Mouse (Mus musculus): ENCODE measurements around the gene Elk3. TPM values are rescaled to one million over a fixed set of nuclear protein-coding genes. Genes with fewer than 3 reads are reported as not detected.
"Not testable (repeated sequence)": the region's sequence is repeated elsewhere in the genome, so short reads cannot be mapped to it uniquely, and the experiment has no call there.

Elk3 gene
- total RNA-seq (2021): 10 to 100 TPM; 41.9 to 46.7 TPM
- long read RNA-seq, experiment 1, full-length matches to known transcripts: 31 of 41 reads
- long read RNA-seq, experiment 1, partial matches to known transcripts: 7 of 41 reads
- long read RNA-seq, experiment 1, other reads (novel, unspliced or antisense): 3 of 41 reads
- long read RNA-seq, experiment 2, full-length matches to known transcripts: 23 of 28 reads
- long read RNA-seq, experiment 2, partial matches to known transcripts: 5 of 28 reads
- long read RNA-seq, experiment 2, other reads (novel, unspliced or antisense): 0 of 28 reads

DNA sequence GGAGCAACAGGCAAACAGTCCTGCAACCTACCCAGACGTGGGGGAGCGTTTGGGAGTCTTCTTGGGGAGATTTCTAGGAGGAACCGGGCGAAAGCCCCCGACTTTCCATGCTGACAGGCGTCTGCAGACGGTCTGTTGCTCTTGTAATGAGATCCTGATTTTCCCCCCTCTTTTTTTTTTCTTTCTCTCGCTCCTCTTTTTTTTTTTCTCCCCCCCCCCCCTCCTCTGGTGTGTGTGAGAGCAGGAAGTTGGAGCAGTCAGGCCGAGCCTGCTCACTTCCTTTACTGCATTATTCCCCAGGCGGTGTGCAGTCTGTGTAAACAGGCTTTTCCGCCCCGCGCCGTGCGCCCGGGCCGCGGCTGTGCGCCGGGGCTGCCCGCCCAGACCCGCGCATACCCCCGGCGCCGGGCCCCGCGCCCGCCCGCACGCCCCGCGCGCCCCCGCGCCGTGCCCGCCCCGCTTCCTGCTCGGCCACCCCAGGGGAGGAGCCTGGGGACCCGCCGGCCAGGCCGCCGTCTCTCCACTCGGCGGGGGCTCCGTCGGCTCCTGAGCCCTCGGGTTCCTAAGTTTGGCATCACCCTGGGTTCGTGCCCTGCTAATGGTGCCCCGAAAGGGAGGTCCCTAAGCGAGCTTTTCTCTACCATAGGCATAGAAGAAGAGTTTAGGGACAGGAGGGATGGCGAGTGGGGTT, at the start of gene Elk3:
Elk3 (minus strand) TSS at position 415 of the 691 bp plus-strand sequence.
- DNase-seq: peak; percentile 58

DNA sequence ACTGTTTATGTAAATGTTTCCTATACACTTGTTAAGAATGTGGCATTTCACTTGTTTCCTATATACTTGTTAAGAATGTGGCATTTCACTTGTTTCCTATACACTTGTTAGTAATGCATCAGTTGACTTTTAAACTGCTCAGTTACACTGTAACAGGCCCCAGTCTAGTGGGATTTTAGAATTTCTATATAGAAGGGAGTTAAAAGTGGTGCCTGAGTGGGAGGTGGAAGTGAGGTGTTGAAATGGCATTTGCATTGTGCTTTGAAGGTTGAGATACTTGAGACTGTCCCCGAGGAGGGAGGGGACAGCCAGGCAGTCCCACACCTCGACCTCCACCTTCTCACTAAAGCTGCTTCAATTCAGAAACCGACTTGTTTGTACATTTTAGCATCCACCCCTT, 49.7 kb upstream of the Elk3 start:
- DNase-seq: no peak

DNA sequence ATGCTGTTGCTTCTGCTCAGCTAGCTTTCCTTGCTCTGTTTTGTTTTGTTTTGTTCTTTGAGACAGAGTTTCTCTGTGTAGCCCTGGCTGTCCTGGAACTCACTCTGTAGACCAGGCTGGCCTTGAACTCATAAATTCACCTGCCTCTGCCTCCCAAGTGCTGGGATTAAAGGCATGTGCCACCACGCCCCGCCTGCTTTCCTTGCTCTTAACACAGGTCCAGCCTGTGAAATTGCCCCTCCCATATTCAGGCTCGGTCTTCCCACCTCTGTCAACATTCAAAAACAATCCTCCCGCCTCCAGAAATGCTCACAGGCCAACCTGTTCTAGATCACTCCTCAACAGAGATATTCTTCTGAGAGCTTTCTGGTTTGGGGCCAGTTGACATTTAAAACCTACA, 49.3 kb upstream of the Elk3 start:
- not testable (repeated sequence) for DNase-seq

DNA sequence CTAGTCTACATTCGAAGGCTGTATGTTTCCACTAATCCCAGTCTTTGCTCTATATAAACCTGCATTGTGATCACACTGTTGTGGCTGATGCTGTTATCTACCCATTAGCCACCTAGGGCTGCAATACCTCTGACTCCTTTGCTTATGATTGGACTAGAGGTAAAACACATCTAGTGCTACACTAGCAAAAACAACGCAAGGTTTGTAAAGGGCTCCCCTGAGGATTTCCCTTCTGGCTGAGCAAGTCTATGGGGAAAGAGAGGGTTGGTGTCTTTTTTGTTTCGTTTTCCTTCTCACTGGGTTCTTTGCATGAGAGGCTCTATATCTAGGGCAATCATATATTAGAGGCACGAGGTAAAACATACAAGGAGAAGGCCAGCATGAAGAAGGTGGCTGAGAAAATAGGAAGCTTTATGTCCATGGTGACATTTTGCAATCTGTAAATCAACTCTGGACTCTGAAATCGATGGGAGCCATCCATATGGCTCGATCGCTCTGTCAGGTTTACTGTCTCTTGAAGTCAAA, 48.5 kb upstream of the Elk3 start:
- DNase-seq: no peak

DNA sequence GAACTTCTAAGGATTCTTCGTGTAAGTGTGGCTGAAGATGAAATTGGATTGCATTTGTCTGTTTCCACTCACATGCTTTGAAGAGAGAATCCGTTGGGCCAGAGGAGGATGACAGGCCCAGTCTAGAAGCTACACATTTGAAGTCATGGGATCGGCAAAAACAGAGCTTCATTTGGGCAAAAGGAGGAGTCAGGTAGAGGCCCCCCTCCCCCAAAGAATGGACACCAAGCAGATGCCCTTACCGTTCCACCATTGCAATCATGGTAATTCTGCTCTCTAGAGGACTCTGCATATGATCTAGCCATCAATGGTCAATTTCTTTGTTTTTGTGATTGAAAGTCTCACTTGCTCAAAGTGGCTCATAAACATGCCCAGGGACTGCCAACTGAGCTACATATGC, 47.9 kb upstream of the Elk3 start:
- DNase-seq: no peak

DNA sequence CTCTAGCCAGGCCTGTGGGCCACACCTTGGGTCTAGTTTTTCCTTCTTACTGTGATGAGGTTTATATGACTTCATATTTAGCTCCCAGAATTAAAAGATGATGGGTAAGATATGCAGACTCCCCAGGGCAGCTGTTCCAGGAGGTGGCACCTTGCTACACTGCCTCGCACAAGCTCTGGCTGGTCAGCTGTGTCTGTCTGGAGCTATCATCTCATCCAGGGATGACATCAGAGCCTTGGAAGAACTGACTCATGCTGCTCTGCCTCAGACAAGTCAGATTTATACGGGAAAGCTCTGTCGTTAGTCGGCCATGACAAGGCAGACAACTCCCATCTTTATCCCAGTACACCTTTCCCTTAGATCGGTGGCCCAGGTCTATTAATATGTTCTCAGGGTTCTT, 46.2 kb upstream of the Elk3 start:
- DNase-seq: no peak

DNA sequence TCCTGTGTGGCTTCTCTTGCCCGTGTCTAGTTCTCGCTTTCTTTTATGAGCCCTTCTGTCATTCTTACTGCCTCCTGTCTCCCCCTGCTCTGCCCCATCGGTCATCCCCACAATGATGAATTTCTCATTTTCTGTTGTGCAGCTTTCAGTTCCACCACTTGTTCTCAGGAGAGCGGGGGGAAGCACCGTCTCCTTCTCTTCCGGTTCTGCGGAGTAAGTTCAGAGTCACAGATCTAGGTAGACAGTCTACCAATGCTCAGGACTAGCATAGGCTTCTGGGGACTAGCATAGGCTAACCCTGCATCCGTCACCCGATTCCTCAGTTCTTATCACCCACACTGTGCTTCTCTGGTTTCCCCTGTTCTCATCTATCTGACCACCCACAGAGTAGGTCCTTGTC, 45.2 kb upstream of the Elk3 start:
- DNase-seq: no peak

DNA sequence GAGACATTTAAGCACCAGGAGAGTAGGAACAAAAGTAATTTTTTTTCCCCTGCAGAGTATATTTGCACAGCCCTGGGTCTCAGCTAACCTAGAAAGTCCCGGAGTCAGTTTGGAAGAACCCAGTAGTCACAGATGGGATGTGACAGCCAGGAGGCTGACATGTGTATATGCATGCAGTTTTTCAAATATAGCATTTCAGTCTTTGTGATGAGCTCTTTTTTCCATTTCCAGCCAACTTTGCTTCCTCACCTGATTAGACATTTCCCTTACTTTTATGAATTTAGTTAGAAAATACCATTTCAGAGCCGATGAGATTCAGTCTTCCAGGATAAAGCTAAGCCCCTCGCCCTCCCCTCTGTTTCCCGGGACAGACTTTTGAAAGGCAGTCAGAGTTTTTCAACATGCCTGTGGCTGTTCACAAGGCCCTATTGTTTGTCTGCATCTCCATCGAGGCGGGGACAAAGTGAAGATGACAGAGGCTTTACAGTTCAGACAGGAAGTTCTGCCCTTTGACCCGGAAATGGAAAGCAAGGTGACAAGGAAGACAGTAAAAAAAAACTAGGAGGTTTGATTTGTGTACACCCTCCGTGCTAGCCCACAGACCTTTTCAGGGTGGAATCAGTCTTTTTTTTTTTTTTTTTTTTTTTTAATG, 44.5 kb upstream of the Elk3 start:
- no peak for DNase-seq

DNA sequence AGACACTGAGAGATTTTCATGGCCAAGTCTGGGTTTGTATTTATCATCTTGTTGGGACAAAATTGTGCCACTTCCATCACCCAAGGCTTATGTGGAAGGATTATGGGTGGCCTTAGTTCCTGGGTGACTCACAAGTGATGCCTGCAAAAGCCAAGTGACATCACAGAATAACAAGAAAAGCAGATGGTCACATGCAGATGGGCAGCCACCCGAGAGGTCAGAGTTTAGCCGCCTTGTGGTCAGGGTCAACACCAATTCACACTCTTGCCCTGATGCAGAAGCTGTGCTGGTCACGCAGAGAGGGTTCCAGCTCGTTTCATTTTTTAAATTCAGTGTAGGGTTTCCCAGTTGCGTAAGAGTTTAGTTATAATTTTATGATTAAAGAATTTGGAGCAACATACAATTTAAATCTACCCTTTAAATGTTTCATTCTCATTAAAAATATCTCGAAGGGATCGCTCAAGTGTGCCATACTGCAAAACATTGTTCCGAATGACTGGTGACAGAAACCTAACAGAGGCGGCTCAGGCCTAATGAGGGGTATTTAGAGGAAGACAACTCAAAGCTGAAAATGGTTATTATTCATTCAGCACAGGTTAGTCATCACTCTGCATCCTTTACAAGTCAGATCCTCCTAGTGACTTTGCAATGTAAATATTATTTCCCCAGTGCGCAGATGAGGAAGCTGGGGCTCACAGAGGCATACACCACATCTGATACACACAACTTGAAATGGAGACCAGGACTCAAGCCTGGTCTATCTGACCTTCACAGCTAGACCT, 42.8 kb upstream of the Elk3 start:
- DNase-seq: no peak

DNA sequence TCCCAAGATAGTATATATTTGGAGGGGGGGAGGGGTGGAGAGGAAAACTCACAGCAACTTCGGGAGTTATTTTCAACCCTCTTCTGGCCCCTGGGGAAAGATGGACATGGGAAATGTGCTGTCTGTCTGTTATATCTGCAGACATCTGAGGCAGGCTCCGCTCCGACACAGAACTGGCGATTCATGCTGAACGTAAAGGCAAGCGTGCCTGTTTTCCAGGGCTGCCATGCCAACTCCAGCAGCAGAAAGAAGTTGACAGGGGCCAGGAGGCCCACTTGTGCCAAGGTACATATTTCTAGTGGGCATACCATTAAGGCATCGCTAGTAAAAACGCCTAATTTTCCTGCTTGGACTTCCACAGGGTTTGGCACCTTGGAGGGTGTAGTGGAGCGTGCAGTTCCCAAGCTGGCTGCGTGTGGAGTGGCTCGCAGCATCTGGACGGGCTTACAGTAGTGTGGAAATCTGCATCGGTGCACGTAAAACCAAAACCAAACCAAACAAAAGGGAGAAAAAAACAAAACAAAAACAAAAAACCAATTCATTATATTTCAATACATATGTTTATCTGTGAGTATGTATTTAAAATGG, 37.1 kb upstream of the Elk3 start:
- no peak for DNase-seq

DNA sequence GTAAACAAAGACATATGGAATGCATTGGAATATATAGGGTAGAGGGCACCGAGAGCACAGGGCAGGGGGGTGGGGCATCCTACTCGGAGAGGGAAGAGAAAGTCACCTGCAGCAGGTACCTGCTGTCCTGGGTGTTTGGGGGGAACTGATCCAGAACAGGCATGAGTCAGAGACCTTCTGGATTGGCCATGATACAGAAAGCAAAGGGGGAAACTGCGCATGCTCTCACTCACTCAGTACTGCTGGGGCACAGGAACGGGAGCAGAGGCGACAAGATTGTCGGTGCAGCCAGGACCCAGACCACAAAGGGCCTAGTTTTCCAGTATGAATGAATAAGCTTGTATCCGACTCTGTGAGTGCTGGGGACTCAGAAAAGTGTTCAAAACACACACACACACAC, 36.5 kb upstream of the Elk3 start:
- DNase-seq: no peak

DNA sequence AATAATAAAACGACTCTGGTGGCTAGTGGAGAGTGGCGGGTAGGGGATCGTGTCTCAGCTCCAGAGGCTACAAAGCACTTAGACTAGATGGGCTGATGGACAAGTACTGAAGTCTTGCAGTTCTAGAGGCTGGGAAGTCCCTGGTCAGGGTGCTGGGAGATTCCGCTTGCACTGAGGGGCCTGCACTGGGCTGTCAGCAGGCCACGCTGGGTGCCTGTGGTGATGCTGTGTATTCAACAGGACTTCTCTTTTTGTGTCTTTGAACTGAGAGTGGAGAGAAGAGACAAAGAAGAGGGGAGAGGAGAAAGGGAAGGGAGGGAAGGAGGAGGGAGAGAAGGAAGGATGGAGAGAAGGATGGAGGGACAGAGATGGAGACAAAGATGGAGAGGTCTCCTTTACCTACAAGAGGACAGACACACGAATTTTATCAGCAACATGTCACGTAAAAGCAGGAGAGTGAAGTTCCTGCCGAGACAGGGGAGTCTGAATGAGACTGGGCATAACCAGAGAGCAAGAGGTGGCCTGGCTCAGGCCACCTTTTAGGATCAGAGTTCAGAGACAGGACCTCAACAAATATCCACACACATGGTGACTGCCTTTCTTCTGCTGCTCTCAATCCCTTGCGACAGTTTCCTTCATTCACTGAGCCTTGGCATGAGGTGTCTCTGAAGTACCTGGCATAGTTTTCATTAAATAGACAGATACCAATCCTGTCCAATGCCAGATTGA, 35.4 kb upstream of the Elk3 start:
- DNase-seq: no peak

DNA sequence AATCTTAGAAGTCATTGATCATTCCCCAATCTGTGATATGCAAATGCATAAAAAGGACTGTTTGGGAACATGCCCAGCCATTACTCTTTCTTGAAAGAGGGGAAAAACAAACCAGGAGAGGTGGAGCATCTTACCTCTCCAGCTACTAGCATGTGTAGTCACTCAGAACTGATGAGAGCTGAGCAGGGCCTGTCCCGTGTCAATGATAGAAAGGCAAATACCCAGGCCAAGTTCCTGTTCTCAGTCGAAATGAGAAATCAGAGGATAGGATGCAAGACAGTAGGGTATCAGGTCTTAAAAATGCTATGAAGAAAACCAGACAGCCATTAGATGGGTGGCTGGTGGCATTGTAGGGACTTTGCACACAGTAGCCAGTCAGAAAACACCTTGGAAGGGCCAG, 34.6 kb upstream of the Elk3 start:
- DNase-seq: no peak

DNA sequence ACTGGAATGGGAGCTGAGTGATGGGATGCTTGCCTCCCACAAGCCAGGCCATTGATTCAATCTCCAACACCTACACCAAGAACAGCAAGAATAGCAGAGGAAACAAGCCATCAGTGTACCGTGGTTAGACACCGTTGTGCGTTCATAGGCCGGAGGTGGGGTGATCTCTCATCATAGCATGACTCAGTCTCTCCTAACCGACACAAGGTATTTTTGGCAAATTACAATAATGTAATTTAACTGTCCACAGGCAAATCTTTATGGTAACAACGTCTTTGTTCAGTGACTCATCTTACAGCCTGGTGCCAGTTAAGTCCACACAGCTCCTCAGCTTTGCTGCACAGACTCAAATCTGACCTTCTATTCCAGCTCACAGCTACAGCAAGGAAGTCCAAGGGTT, 32.5 kb upstream of the Elk3 start:
- no peak for DNase-seq

DNA sequence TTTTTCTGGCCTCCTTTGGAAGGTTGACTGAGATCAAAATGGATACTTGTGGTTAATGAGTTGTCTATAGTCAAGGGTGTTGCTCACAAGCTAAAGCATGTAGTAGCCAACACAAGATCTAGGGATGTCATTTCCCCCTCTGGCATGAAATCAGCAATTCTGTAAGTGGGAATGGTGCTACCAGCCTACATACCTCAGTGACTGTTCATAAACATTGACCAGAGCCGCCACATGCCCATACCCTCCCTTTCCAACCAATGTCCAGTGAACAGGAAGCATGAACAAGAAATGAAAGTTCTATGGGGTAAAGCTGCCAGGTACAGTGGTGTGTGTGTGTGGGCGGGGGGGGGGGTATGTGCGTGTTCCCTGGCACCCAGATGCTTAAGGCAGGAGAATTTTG, 32.1 kb upstream of the Elk3 start:
- no peak for DNase-seq

DNA sequence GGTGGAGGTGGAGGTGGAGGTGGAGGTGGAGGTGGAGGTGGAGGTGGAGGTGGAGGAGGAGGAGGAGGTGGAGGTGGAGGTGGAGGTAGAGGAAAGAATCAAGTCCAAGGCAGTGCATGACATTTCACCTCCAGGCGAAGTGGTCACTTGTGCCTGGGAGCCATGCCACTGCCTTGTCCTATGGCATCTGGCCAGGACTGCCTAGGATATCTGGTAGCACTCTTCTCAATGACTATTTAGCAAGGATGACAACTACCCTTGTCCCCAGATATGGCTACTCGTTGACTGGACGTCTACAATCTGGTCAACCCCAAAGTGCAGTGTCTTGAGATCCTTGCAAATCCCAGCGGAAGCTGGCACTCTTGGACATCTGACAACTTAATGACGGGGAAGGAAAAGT, 27.6 kb upstream of the Elk3 start:
- no peak for DNase-seq

DNA sequence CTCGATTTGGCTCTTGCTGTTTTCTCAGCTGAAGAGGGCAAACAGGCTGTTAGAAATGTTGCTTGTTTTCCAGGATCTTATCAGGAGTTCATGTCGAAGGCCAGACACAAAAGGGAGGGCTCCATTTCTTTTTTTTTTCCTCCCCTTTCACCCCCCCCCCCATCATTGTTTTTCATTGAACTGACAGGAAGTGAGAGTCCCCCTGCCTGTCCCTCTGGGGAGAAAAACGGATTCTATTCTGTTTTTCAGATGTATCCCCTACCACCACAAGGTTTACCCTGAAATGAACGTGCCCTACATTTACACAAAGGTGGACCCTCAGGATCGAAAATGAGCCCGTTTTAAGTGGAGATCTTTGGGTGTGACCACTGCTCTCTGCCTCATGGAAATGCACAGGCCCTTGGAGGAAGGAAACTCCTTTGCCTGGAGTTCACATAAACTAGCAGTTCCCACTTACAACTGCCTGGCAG, 25.6 kb upstream of the Elk3 start:
- DNase-seq: no peak

DNA sequence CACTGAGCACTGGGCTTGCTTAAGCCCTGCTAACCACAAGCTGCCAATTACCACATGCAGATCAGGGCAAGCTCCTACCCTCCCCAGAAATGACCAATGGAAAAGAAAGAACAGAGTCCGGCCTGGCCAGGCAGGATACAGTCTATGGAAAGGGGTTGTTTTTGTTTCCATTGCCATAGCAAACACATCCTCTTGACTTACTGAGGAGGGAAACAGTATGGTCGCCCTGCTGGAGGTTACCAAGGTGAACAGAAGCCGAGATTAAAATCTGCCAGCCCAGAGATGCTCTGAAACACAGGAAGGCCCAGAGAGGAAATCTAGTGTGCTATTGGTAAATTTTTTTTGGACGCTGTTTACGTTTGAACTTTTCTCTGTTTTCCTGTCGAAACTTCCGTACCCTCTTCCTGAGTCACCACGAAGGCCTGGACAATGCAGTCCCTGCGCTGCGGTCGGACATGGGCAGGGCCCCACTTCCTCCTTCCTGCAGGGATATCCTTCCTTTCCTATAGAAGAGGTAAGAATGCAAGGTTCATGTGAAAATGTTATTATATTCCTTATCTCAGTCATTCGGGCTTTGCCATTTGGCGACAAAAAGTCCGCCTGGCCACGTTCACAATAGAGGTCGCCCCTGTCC, 25.0 kb upstream of the Elk3 start:
- peak; percentile 18 for DNase-seq

DNA sequence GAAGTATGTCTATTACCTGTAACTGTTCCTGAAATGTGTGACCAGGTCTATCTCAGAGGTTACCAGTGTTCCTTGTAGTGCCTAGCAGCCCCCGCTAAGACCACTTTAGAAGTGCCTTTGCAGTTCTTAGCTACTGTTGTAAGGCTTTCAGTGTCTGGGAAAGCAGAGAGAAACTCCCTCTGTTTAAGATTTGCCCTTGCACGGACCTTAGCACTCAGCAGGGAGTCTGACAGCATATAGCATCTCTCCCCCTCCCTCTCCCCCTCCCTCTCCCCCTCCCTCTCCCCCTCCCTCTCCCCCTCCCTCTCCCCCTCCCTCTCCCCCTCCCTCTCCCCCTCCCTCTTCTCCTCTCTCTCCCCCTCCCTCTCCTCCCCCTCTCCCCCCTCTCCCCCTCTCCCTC, 24.1 kb upstream of the Elk3 start:
- no peak for DNase-seq

DNA sequence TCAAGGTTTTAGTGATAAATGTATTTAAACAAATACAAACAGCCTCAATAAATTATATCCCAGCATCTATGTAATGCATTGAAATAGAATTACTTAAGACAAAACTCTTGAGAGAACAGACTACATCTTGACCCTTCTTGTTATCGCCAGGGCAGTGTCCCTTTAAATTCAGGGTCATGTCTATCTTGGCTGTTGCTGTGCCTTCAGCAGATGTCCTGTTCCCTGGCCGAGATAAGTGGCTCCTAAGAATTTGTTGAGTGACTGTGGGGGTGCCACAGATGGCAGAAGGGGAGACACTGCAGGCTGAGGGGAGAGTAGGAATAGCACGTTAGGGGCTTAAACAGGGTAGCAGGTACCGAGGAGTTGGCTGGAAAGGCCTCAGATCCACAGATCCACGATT, 22.3 kb upstream of the Elk3 start:
- no peak for DNase-seq

DNA sequence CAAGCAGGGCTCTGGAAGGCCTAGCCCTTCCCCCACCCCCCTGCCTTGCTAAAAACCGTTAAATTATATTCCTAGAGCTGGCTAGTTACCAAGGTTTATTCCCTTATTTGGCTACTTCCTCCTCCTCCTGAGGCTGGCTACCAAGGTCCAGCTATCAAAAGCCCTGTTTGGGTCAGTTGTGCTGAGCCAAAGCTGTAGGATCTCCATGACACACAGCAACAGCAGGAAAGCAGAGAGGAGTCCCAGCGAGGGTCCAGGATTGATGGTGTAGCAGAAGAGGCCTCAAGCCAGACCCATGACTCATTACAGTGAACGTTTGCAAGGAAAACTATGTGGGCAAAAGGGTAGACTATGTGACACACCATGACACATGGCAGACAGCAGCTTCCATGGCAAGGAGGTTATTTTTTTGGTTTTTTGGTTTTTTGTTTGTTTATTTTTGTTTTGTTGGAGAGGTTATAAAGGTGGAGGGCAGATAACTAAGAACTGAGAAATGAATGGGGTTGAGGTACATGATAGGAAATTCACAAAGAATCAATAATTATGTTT, 21.4 kb upstream of the Elk3 start:
- no peak for DNase-seq
